Mouse (Mus musculus): ENCODE results near the gene Tenm4.

The Tenm4 gene

DNA sequence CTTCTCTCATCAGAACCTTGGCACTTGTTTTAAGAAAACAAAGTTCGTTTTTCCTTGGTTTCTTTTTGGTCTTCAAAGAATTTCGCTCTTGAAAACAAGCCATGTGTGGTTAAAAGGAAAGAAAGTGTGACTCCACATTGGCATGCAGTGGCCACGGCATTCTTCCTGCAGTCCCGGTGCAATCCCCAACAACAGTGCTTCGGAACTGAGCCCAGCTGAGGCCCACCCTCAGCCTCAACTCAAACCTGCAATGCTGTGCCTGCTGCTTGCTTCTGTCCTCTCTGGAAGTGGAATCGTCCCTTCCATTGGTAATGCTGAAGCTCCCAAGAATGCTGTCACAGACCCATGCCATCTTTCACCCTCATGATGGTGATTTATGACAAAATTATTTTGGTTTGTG is 88.6 kb downstream of the Tenm4 start:
- no peak for DNase-seq

DNA sequence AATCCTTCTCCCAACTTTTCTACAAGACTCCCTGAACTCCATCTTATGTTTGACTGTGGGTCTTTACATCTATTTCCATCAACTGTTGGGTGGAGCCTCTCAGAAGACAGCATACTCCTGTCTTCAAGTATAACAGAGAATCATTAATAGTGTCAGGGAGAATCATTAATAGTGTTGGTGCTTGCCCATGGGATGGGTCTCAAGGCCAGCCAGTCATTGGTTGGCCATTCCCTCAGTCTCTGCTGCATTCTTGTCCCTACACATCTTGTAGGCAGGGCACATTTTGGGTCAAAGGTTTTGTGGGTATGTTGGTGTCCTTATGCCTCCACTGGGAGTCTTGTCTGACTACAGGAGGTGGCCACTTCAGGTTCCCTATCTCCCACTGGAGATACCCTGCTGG is 91.1 kb downstream of the Tenm4 start:
- DNase-seq: no peak

GRCm38 (mm10) chr7:96265941-96266340 is 94.9 kb downstream of the Tenm4 start:
- no peak for DNase-seq

DNA sequence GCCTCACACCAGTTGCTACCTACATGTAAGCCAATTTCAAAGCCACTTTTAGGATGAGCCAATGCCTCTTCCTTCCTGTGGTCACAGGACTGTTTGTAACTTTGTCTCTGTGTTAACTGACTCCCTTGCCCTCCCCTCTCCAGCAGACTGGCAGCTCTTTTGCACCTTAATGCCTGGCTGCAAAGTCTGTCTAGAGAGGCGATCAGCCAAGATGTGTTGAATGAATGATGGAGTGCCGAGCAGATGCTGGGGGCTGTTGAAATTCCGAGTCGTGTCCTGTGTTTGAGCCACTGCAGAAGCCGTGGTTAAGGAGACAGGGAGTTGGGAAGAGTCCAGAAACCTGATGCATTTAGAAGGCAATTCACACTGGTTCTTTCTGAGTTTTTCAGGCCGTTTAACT is 96.2 kb downstream of the Tenm4 start:
- no peak for DNase-seq

DNA sequence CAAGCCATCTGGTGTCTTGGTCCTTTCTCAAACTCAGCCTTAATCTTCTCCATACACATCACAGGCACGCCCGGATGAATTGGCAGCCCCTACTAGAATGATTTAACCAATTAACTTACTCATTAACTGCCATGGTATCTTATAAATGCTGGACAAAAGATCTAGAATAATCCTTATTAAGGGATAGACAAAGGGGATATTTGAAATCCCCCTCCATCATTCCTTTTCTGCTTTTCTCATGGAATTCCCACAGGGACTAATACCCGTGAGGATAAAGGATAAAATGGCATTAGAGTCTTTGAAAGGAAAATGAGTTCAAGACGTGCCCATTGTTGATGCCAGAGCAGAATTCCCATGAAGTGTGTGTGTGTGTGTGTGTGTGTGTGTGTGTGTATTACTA is 99.6 kb downstream of the Tenm4 start:
- no peak for DNase-seq

- no peak for DNase-seq
Measured at GRCm38 (mm10) chr7:96272068-96272467, 101.0 kb downstream of the Tenm4 start.

GRCm38 (mm10) chr7:96274486-96274885 is 103.4 kb downstream of the Tenm4 start:
- DNase-seq: no peak

GRCm38 (mm10) chr7:96277550-96277949 is 106.5 kb downstream of the Tenm4 start:
- DNase-seq: no peak

GRCm38 (mm10) chr7:96278378-96278777 is 107.3 kb downstream of the Tenm4 start:
- DNase-seq: no peak

DNA sequence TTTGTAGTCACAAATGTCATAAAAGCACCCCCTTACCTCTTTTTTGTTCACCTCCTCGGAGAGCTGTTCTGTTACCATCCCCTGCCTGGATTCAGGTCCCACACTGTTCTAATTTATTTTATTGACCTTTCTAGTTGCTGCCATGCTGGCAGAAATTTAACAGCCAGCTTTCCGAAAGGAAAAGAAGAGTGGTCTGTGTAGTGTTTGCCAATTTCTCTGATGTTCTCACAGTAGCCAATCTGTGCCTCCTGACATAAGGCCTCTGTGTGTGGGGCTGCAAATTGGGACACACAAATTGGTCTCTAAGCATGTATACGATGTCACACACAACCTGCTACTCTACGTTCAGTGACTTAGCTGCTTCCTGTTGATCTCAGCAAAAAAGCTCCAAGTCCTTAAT is 109.7 kb downstream of the Tenm4 start:
- DNase-seq: peak; percentile 13

GRCm38 (mm10) chr7:96290576-96290975 is 119.5 kb downstream of the Tenm4 start:
- DNase-seq: peak; percentile 33

DNA sequence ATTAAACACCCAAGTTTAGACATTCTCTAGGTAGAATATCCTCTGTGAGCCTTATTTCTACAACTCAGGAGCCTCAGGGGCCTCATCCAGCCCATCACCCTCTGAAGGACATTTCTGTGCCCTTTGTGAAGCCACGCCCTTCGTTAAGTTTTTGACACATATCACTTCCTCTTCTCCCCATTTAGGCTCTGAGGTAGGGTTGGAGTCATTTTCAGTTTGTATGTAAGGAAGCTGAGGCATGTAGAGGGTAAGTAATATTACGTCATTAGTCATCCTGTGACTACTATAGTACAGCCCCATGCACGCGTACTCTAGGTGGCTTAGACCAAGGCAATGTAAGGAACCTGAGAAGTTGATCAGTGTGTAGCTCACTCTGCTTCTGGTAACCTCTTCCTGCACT is 124.9 kb downstream of the Tenm4 start:
- no peak for DNase-seq

GRCm38 (mm10) chr7:96300826-96301397 is 129.9 kb downstream of the Tenm4 start:
- no peak for DNase-seq

DNA sequence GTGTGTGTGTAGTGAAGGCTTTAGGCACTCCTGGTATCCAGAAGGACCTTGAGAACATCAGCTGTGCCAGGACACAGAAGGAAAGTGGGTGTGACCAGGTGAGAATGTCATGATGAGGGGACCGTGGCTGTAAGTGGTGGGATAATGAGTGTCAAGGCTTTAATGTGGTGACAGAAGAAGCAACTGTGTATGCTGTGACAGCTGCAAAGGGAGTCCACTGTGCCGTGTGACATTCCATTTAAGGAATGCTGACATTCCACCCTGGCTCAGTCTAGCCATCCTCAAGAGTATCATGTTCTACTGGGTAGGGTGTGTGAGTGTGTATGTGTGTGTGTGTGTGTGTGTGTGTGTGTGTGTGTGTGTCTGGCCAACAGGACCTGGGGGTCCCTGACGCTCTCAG is 130.8 kb downstream of the Tenm4 start:
- no peak for DNase-seq

- DNase-seq: no peak
Measured at GRCm38 (mm10) chr7:96303963-96304362, 132.9 kb downstream of the Tenm4 start.

GRCm38 (mm10) chr7:96305382-96305935 is 134.4 kb downstream of the Tenm4 start:
- no peak for DNase-seq

GRCm38 (mm10) chr7:96308106-96308505 is 137.1 kb downstream of the Tenm4 start:
- DNase-seq: no peak

GRCm38 (mm10) chr7:96329343-96329742 is 158.3 kb downstream of the Tenm4 start:
- DNase-seq: no peak

DNA sequence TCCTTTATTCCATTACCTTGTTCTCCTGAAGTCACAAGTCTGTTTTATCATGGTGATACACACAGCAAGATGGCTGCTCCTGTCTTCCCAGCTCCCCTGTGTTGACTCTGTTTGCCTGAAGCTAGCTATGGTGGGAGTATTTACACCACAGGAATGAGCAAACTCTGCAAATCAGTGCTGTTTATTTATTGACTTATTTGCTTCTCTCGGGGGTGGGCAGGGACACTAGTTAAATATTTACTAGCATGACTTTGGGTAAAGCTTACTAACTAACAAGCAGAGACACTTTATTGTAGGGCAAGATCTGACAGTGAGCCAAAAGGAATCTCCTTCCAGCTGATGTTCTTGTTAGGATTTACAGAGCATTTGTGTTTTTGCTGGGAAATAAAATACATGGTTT is 160.1 kb downstream of the Tenm4 start:
- no peak for DNase-seq

DNA sequence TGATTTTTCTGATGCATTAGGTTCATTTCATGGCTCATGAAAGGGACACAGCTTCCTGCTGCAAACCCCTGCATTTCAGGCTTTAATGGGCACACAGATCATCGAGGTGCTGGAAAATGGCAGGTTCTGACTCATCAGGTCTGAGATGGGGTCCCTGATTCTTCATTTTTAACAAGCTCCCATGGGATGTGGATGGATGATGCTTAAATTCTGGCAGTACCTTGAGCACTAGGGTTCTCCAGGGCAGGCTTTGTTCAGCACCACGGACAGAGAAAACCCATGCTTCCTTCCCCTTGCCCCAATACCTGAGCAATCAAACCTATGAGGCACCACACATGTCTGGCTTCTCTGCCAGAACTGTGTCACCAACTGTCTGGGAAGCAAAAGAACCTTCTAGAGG is 163.3 kb downstream of the Tenm4 start:
- no peak for DNase-seq

DNA sequence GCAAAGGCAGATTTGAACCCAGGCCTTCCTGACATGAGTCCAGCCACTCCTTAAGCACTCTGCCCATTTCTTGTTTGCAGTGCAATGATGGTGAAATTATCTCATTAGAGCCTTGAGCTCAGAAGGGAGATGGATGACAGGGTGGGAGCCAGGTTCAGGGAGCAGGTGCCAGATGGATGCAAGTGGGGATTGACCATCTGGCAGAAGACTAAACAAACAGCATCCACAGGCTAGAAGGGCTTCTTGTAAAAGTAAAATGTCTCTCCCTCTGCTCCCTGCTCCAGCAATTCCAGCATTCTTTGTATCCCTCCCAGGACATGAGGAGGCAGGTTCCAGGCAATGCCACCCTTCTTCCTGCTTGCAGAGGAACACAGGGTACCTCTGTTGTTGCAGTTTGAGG is 165.3 kb downstream of the Tenm4 start:
- no peak for DNase-seq

GRCm38 (mm10) chr7:96340826-96341225 is 169.8 kb downstream of the Tenm4 start:
- DNase-seq: no peak

DNA sequence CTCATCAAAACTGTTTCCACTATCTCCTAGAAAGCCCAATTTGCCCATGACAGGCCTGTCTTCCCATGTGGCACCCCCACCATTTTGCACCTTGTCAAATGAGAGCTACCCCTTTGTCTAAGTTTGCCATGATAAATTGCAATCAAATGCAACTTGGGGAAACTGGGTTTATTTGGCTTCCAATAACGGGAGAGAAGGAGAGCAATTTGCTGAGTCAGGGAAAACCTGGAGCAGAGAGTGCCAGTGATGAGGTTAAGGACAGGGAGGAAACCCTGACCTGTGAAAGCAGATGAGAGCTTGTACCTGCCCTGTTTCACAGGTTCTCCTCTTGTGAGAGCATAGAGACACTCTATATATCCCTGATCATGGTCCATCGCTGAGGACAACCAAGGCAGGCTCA is 170.4 kb downstream of the Tenm4 start:
- no peak for DNase-seq

DNA sequence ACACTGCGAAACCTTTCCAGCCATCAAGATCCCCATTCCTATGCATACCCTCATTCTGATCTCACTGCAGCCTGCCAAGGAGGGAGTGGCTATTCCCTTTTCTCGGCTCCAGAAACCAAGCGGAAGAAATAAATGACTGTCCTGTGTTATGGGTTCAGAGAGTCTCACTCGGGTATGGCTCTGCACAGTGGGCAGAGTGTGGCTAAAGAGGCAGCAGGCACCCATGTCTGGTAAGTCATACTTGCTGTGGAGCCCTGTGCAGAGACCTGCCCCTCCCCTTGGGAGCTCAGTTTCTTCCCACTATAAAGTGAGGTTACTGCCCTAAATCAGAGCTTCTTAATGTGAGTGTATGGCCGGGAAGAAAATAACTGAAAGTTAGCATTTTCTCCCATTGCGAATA is 171.9 kb downstream of the Tenm4 start:
- no peak for DNase-seq

GRCm38 (mm10) chr7:96343667-96344066 is 172.6 kb downstream of the Tenm4 start:
- no peak for DNase-seq

All from right cerebral cortex, postnatal 25 days (tissue).